Mouse (Mus musculus) stomach, postnatal 0 days (tissue): ENCODE data around the gene Crtac1. TPM values are rescaled to one million over a fixed set of nuclear protein-coding genes. Genes with fewer than 3 reads are reported as not detected.
A peak's percentile ranks its signal among the peaks of the same experiment; 100 is the strongest.

ENCODE experiments used
- ATAC-seq: fragments of 200-750 bp; cut with Nextera tagmentation; 2 replicates; pipeline ENCODE4 v1.8.0; 2017; ENCODE audit not compliant: low FRiP score, low TSS enrichment
- DNase-seq: peaks from one replicate; pipeline ENCODE4 v3.0.0-alpha.2; 2016; ENCODE audit warnings: low spot score
- H3K27ac ChIP-seq: fragments of 300-500 bp; sonication (generic); replicated peaks from 2 replicates; pipeline ENCODE4 v1.5.1; 2014; ENCODE audit warnings: mild to moderate bottlenecking, control low read depth
- H3K27me3 ChIP-seq: fragments of 300-500 bp; sonication (generic); 2 replicates; pipeline ENCODE4 v1.6.1; 2014; ENCODE audit warnings: low read length; ENCODE audit not compliant: control insufficient read depth, insufficient read depth
- H3K36me3 ChIP-seq: fragments of 300-500 bp; sonication (generic); 2 replicates; pipeline ENCODE4 v1.6.1; 2014; ENCODE audit warnings: low read length, mixed read lengths; ENCODE audit not compliant: control insufficient read depth, insufficient read depth
- H3K4me1 ChIP-seq: fragments of 300-500 bp; sonication (generic); replicated peaks from 2 replicates; pipeline ENCODE4 v1.6.1; 2014; ENCODE audit warnings: antibody characterized with exemption; ENCODE audit not compliant: control insufficient read depth, insufficient read depth
- H3K4me2 ChIP-seq: fragments of 300-500 bp; sonication (generic); replicated peaks from 2 replicates; pipeline ENCODE4 v1.6.1; 2014; ENCODE audit warnings: low read depth, mild to moderate bottlenecking, control low read depth, moderate library complexity
- H3K4me3 ChIP-seq: fragments of 300-500 bp; sonication (generic); 2 replicates; pipeline ENCODE4 v1.5.1; 2014; ENCODE audit warnings: low read depth, low read length, control low read depth
- H3K9ac ChIP-seq: fragments of 300-500 bp; sonication (generic); 2 replicates; pipeline ENCODE4 v1.6.1; 2014; ENCODE audit warnings: mild to moderate bottlenecking, low read length, control low read depth, mixed read lengths
- H3K9me3 ChIP-seq: fragments of 300-500 bp; sonication (generic); 2 replicates; pipeline ENCODE4 v1.6.1; 2016; ENCODE audit warnings: low read length; ENCODE audit not compliant: control insufficient read depth
- CTCF ChIP-seq: IDR thresholded peaks from 2 replicates; pipeline ENCODE4 v1.5.1; 2016; ENCODE audit warnings: antibody characterized with exemption, low read depth, mild to moderate bottlenecking, moderate library complexity
- EP300 ChIP-seq: optimal IDR thresholded peaks from 2 replicates; pipeline ENCODE3; 2016; ENCODE audit warnings: antibody characterized with exemption
- WGBS: fragments of 180-500 bp; shearing (Covaris S2); extraction: QIAGEN DNeasy Blood & Tissue Kit; methylation state at CpG from one replicate; pipeline ENCODE4 v1.1.7; 2014; 5-methylcytosine and 5-hydroxymethylcytosine counted together
- polyA plus RNA-seq: library from polyadenylated mRNA; unstranded; fragments of >200 nt; fragmentation: Nextera tagmentation; extraction: Ambion mirVana; gene quantifications from 2 replicates; pipeline ENCODE4 v1.2.1, GENCODE M21; 2015

The Crtac1 gene
- polyA plus RNA-seq, 1 experiment from 2014 or later, result 4.5 TPM

GRCm38 (mm10) chr19:42312191-42312590, 119.4 kb downstream of the Crtac1 start:
- ATAC-seq (no peak), DNase-seq (no peak)
- no peak for TF ChIP-seq CTCF
- no peak for TF ChIP-seq EP300
- Histone ChIP-seq H3K36me3 (no peaks in the 10 kb centered on the region), H3K4me2 (no peak overlapping the region), H3K9ac (no peak overlapping the region), H3K27me3 (no peaks in the 10 kb centered on the region), H3K27ac (no peak overlapping the region), H3K4me1 (no peaks in the 10 kb centered on the region), H3K4me3 (no peak overlapping the region), H3K9me3 (no peaks in the 10 kb centered on the region)
- 80% methylated on average over 3 of the region's 3 CpGs for WGBS

DNA sequence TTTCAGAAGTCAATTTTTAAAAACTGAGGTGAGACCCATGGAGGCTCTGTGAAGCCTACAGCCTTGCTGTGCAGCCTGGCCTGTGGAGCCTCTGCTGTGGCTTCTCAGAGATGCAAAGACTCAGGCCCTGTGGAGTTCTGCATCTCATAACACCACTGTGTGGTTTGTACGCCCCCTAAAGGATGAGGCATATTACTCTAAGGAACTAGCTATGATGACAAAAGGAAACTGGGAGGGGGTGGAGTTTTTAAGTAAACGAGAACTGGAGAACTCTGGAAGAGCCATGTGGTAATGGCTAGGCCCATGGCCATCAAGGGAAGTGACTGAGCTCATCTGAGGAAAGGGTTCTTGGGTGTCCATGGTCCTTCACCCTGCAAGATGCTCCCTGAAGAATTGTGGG, 120.3 kb downstream of the Crtac1 start:
- Histone ChIP-seq H3K27ac (no peak overlapping the region), H3K27me3 (no peaks in the 10 kb centered on the region), H3K9ac (no peak overlapping the region), H3K4me1 (no peaks in the 10 kb centered on the region), H3K36me3 (no peaks in the 10 kb centered on the region), H3K4me3 (no peak overlapping the region), H3K4me2 (no peak overlapping the region), H3K9me3 (no peaks in the 10 kb centered on the region)
- WGBS, result 30% methylated on average over 2 of the region's 2 CpGs
- DNase-seq (no peak), ATAC-seq (no peak)
- no peak for TF ChIP-seq EP300
- no peak for TF ChIP-seq CTCF

DNA sequence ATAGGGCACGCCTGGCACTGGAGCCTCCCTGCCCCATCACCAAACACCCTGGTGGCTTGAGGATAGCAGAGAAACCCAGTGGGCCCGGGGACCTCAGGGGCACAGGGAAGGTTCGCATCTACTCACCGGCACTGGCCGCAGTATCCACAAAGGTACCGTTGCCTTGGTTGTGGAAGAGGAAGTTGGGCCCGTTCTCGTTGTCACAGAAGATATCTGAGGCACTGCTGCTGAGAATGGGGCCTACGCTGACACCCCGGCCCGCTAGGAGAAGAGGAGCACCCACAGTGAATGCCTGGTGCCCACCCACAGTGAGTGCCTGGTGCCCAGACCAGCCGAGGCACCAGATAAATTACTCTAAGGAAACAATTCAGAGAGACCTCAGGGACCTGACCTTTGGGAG, 122.7 kb downstream of the Crtac1 start:
- Histone ChIP-seq H3K27me3 (no peaks in the 10 kb centered on the region), H3K36me3 (no peaks in the 10 kb centered on the region), H3K4me1 (no peaks in the 10 kb centered on the region), H3K4me3 (no peak overlapping the region), H3K9ac (no peak overlapping the region), H3K9me3 (no peaks in the 10 kb centered on the region), H3K4me2 (no peak overlapping the region), H3K27ac (no peak overlapping the region)
- ATAC-seq (no peak), DNase-seq (no peak)
- TF ChIP-seq EP300 (no peak), CTCF (no peak)
- 76% methylated on average over 12 of the region's 12 CpGs for WGBS

GRCm38 (mm10) chr19:42307019-42307418, 124.6 kb downstream of the Crtac1 start:
- Histone ChIP-seq H3K27ac (no peak overlapping the region), H3K4me1 (no peaks in the 10 kb centered on the region), H3K9me3 (no peaks in the 10 kb centered on the region), H3K27me3 (no peaks in the 10 kb centered on the region), H3K4me2 (no peak overlapping the region), H3K4me3 (no peak overlapping the region), H3K9ac (no peak overlapping the region), H3K36me3 (no peaks in the 10 kb centered on the region)
- TF ChIP-seq EP300 (no peak), CTCF (no peak)
- ATAC-seq, result peak; percentile 35; the same call in 1 of the 2 replicates
- WGBS, result 5% methylated on average over 8 of the region's 8 CpGs
- peak; percentile 47 for DNase-seq

- TF ChIP-seq EP300, result no peak
- no peak for TF ChIP-seq CTCF
- no peak for ATAC-seq
- Histone ChIP-seq H3K36me3 (no peaks in the 10 kb centered on the region), H3K27me3 (no peaks in the 10 kb centered on the region), H3K4me3 (no peak overlapping the region), H3K4me2 (no peak overlapping the region), H3K9ac (no peak overlapping the region), H3K27ac (no peak overlapping the region), H3K9me3 (no peaks in the 10 kb centered on the region), H3K4me1 (no peaks in the 10 kb centered on the region)
- 39% methylated on average over 7 of the region's 7 CpGs for WGBS
- no peak for DNase-seq
Measured at GRCm38 (mm10) chr19:42306202-42306601, 125.4 kb downstream of the Crtac1 start.

GRCm38 (mm10) chr19:42305746-42306145, 125.8 kb downstream of the Crtac1 start:
- Histone ChIP-seq H3K9me3 (no peaks in the 10 kb centered on the region), H3K4me1 (no peaks in the 10 kb centered on the region), H3K4me2 (no peak overlapping the region), H3K27me3 (no peaks in the 10 kb centered on the region), H3K27ac (no peak overlapping the region), H3K9ac (no peak overlapping the region), H3K4me3 (no peak overlapping the region), H3K36me3 (no peaks in the 10 kb centered on the region)
- TF ChIP-seq EP300 (no peak), CTCF (no peak)
- DNase-seq (no peak), ATAC-seq (no peak)
- WGBS, result 56% methylated on average over 8 of the region's 8 CpGs
